Mouse (Mus musculus) olfactory bulb, adult 2 months (tissue): ENCODE results near the gene Mgea5.

Experiments used
- CTCF ChIP-seq: fragments of 200-500 bp; IDR thresholded peaks from 2 replicates; pipeline ENCODE4 v1.5.1; 2012; ENCODE audit warnings: low read depth, mild to moderate bottlenecking, low read length, moderate library complexity; ENCODE audit not compliant: insufficient read depth
- POLR2A ChIP-seq: fragments of 200-500 bp; IDR thresholded peaks from 2 replicates; pipeline ENCODE4 v1.6.1; 2012; ENCODE audit warnings: mild to moderate bottlenecking, low read depth, low read length, moderate library complexity; ENCODE audit not compliant: insufficient read depth

DNA sequence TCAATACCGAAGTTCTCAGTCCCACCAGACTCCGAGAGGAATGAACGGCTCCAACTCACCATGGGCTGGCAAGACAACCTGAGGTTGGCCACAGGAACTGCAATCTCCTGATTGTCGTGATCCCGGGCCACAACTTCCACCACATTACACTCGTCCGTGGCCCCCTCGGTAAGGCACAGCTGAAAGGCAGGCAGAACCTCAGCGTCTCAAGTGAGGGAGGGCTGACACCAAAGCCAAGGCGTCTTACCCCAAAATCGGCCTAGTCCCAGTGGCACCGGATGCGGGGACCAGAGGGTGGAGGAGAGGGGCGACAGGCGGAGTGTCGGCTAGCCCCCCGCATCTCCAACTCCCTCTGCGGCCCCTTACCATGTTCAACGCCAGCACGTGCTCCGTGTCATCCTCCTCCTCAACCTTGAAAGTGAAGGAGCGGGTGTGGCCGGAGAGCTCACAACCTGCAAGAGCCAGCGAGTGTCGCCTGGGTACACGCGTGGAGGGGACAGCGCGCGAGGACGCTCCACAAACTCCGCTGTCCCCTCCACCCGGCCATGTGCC lies 34.9 kb downstream of the Mgea5 start:
- no peak for TF ChIP-seq POLR2A
- no peak for TF ChIP-seq CTCF
